Mouse (Mus musculus) ES-E14 (cell line): ENCODE measurements around the gene Myrfl.

Experiments
- HCFC1 ChIP-seq: IDR thresholded peaks from 2 replicates; pipeline ENCODE4 v1.6.1; 2012; ENCODE audit warnings: low read length, inconsistent platforms, borderline replicate concordance; ENCODE audit not compliant: insufficient read depth
- MAFK ChIP-seq: IDR thresholded peaks from 2 replicates; pipeline ENCODE4 v1.6.1; 2014; ENCODE audit warnings: mild to moderate bottlenecking, low read depth, low read length, inconsistent platforms; ENCODE audit not compliant: insufficient read depth
- ZC3H11A ChIP-seq: IDR thresholded peaks from 2 replicates; pipeline ENCODE4 v1.6.1; 2012; ENCODE audit warnings: low read depth, mild to moderate bottlenecking, inconsistent platforms, low read length, borderline replicate concordance
- ZNF384 ChIP-seq: IDR thresholded peaks from 2 replicates; pipeline ENCODE4 v1.6.1; 2012; ENCODE audit warnings: low read depth, low read length, inconsistent platforms

GRCm38 (mm10) chr10:116874490-116874889, 22.2 kb downstream of the Myrfl start:
- TF ChIP-seq HCFC1: no peak
- no peak for TF ChIP-seq ZC3H11A
- no peak for TF ChIP-seq MAFK
- TF ChIP-seq ZNF384: no peak
